Mouse (Mus musculus): Measurements from ENCODE around the gene Gucy2c.
A peak's percentile ranks its signal among the peaks of the same experiment; 100 is the strongest.

- TF ChIP-seq CTCF (IDR thresholded peaks at IDR 0.05; ENCODE audit: low read depth) (peak; percentile 40), EP300 (optimal IDR thresholded peaks at IDR 0.05) (no peak)
Observed at GRCm38 (mm10) chr6:136691314-136691713, 90.3 kb downstream of the Gucy2c start.

Data from stomach, postnatal 0 days (tissue).